Mouse (Mus musculus) intestine, embryonic 14.5 days (tissue): ENCODE data around the gene Trip12. TPM values are rescaled to one million over a fixed set of nuclear protein-coding genes. Genes with fewer than 3 reads are reported as not detected.

ENCODE experiments used
- ATAC-seq: fragments of 200-750 bp; cut with Nextera tagmentation; replicated peaks from 2 replicates; pipeline ENCODE4 v1.8.0; 2017; ENCODE audit warnings: low read depth, moderate number of reproducible peaks, moderate TSS enrichment, moderate library complexity; ENCODE audit not compliant: low FRiP score, low TSS enrichment
- DNase-seq: peaks from one replicate; pipeline ENCODE4 v3.0.0-alpha.2; 2018; ENCODE audit warnings: low spot score
- H3K27ac ChIP-seq: fragments of 300-500 bp; sonication (generic); 2 replicates; pipeline ENCODE4 v1.5.1; 2014; ENCODE audit warnings: low read depth, mild to moderate bottlenecking, control low read depth
- H3K27me3 ChIP-seq: fragments of 300-500 bp; sonication (generic); replicated peaks from 2 replicates; pipeline ENCODE4 v1.6.1; 2014; ENCODE audit warnings: low read length, control low read depth; ENCODE audit not compliant: control insufficient read depth, insufficient read depth
- H3K36me3 ChIP-seq: fragments of 300-500 bp; sonication (generic); 2 replicates; pipeline ENCODE4 v1.6.1; 2014; ENCODE audit warnings: low read length, control low read depth; ENCODE audit not compliant: control insufficient read depth, insufficient read depth
- H3K4me1 ChIP-seq: fragments of 300-500 bp; sonication (generic); replicated peaks from 2 replicates; pipeline ENCODE4 v1.6.1; 2014; ENCODE audit warnings: low read length, control low read depth, mixed read lengths; ENCODE audit not compliant: control insufficient read depth, insufficient read depth
- H3K4me2 ChIP-seq: fragments of 300-500 bp; sonication (generic); 2 replicates; pipeline ENCODE4 v1.6.1; 2014; ENCODE audit warnings: low read length
- H3K4me3 ChIP-seq: fragments of 300-500 bp; sonication (generic); 2 replicates; pipeline ENCODE4 v1.5.1; 2014; ENCODE audit warnings: low read depth, low read length, control low read depth, mixed read lengths
- H3K9ac ChIP-seq: fragments of 300-500 bp; sonication (generic); 2 replicates; pipeline ENCODE4 v1.6.1; 2014; ENCODE audit warnings: mild to moderate bottlenecking, low read length
- H3K9me3 ChIP-seq: fragments of 300-500 bp; sonication (generic); 2 replicates; pipeline ENCODE4 v1.6.1; 2016; ENCODE audit warnings: low read length, control low read depth; ENCODE audit not compliant: control insufficient read depth
- WGBS: fragments of 180-500 bp; shearing (Covaris S2); extraction: QIAGEN DNeasy Blood & Tissue Kit; methylation state at CpG from one replicate; pipeline ENCODE4 v1.1.7; 2014; 5-methylcytosine and 5-hydroxymethylcytosine counted together
- polyA plus RNA-seq: library from polyadenylated mRNA; unstranded; fragments of >200 nt; fragmentation: Nextera tagmentation; extraction: Ambion mirVana; gene quantifications from 2 replicates; pipeline ENCODE4 v1.2.1, GENCODE M21; 2014

The Trip12 gene
- polyA plus RNA-seq, 1 experiment from 2014 or later, result 73.0 TPM

DNA sequence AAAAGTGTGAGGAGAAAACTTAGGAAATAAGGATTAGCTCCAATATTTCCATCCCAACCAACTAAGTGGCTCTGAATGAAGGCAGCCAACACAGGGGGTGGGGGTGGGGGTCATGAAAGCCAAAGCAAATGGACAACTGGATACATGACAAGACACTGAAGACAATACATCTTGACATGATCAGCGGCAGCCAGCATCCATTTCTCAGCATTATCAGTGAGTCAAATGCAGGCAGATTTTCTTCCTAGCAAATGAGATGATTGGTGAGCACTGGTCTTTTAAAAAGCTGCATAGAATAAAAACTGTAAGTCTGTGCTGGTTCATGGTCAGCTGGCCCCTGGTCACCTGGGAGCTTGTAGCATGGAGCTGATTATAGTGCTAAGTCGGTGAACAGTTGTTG, 14.7 kb upstream of the Trip12 start:
- H3K4me1 ChIP-seq, result no peaks in the 10 kb centered on the region
- no peak overlapping the region for H3K4me2 ChIP-seq
- H3K27me3 ChIP-seq, result no peaks in the 10 kb centered on the region
- 77% methylated on average over 2 of the region's 2 CpGs for WGBS
- H3K9ac ChIP-seq, result no peak overlapping the region
- no peak for ATAC-seq
- H3K4me3 ChIP-seq, result no peak overlapping the region
- H3K27ac ChIP-seq, result no peak overlapping the region
- no peak for DNase-seq
- H3K36me3 ChIP-seq, result no peaks in the 10 kb centered on the region
- no peaks in the 10 kb centered on the region for H3K9me3 ChIP-seq

DNA sequence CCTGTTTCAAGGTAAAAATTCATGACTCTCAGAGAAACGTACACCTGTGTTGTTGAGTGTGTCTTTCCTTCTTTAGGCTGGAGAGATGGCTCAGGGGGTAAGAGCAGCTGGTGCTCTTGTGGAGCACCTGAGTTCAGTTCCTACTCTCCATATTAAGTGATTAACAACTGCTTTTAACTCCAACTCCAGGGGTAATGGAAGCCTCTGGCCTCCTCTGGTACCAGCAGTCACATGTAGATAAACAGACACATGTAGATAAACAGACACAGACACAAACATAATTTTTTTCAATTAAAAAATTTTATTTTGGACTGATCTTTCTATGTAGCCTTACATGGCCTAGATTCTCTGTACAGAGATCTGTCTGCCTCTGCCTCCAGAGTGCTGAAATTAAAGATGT, 13.4 kb upstream of the Trip12 start:
- no peak overlapping the region for H3K4me3 ChIP-seq
- no peak overlapping the region for H3K9ac ChIP-seq
- no peaks in the 10 kb centered on the region for H3K4me1 ChIP-seq
- DNase-seq (no peak), ATAC-seq (no peak)
- no peaks in the 10 kb centered on the region for H3K36me3 ChIP-seq
- no peak overlapping the region for H3K4me2 ChIP-seq
- H3K9me3 ChIP-seq, result no peaks in the 10 kb centered on the region
- H3K27me3 ChIP-seq, result no peaks in the 10 kb centered on the region
- H3K27ac ChIP-seq, result no peak overlapping the region
- WGBS, result 94% methylated on average over 1 of the region's 1 CpGs

DNA sequence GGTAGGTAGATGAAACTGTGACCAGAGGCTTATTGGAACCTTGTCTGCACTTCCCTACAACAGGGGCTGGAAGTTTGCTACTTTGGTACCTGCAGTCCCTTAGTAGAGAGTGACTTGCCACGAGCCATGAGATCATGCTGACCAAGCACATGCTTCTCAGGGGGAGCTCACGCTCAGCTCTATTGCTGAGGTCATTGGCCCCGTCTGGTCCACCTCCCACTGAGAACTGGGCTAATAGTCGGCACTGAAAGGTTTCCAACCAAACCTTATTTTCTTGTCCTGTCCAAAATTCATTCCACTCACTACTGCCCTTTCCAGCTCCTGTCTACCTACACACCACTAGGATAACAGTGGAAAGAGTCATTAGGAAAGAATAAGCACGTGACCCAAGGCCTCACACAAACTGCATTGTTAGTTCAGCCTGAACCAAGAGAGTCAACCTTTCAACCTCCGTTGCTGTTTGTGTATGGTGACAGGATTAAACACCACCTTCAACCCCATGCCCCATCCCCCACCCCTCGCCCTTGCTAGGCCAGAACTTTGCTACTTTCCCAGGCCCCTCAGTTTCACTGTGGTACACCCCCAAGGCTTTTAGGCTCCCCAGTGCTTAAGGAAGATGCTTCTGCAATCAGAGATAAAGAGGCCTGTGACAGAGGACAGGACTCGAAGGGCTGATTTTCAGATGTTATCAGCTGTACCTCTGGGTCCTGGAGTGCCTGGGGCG, 11.4 kb upstream of the Trip12 start:
- DNase-seq, result no peak
- Histone ChIP-seq H3K9me3 (no peaks in the 10 kb centered on the region), H3K36me3 (no peaks in the 10 kb centered on the region), H3K27me3 (no peaks in the 10 kb centered on the region), H3K4me1 (no peaks in the 10 kb centered on the region), H3K4me3 (no peak overlapping the region), H3K4me2 (no peak overlapping the region), H3K9ac (no peak overlapping the region), H3K27ac (no peak overlapping the region)
- 25% methylated on average over 9 of the region's 9 CpGs for WGBS
- 0 out of 2 replicates have a peak, but pooled peaks have one; percentile 30 for ATAC-seq

DNA sequence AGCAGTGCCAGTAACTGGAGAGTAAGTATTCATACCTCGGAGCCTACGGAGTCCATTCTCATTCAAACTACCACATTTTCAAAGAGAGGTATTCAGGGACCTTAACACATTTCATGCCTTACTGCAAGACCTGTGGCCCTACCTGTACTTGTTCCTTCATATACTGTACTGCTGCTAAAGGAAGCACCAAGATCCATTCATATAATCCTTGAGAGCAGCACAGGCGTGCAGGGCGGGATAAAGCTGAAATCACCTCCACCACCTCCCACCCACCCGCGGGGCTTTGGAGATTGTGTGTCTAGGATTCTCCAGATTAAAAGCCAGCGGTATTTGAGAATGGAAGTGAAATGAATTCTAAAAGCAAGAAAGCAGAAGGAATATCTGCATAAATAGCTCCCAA, 10.2 kb upstream of the Trip12 start:
- no peak overlapping the region for H3K9ac ChIP-seq
- no peak overlapping the region for H3K27ac ChIP-seq
- no peaks in the 10 kb centered on the region for H3K27me3 ChIP-seq
- no peak overlapping the region for H3K4me3 ChIP-seq
- no peaks in the 10 kb centered on the region for H3K9me3 ChIP-seq
- no peaks in the 10 kb centered on the region for H3K4me1 ChIP-seq
- H3K36me3 ChIP-seq, result no peaks in the 10 kb centered on the region
- 88% methylated on average over 7 of the region's 7 CpGs for WGBS
- H3K4me2 ChIP-seq, result no peak overlapping the region
- ATAC-seq (no peak), DNase-seq (no peak)

DNA sequence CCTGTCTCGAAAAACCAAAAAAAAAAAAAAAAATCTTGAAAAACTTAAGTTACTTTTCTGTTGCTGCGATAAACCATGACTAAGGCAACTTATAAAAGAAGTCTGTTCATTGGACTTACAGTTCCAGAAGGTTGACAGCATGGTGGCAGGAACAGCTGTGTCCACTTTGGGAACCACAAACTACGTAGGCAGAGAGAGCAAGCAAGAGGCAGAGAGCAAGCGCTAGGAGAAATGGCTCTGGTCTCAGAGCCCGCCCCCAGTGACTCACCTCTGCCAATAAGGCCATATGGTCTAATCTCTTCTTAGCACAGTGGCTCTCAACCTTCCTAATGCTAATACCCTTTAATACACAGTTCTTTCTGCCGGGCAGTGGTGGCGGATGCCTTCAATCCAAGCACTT, 9.5 kb upstream of the Trip12 start:
- DNase-seq, result no peak
- 90% methylated on average over 7 of the region's 7 CpGs for WGBS
- Histone ChIP-seq H3K4me1 (no peaks in the 10 kb centered on the region), H3K9me3 (no peaks in the 10 kb centered on the region), H3K4me3 (no peak overlapping the region), H3K36me3 (no peaks in the 10 kb centered on the region), H3K4me2 (no peak overlapping the region), H3K9ac (no peak overlapping the region), H3K27me3 (no peaks in the 10 kb centered on the region), H3K27ac (no peak overlapping the region)
- ATAC-seq, result no peak

DNA sequence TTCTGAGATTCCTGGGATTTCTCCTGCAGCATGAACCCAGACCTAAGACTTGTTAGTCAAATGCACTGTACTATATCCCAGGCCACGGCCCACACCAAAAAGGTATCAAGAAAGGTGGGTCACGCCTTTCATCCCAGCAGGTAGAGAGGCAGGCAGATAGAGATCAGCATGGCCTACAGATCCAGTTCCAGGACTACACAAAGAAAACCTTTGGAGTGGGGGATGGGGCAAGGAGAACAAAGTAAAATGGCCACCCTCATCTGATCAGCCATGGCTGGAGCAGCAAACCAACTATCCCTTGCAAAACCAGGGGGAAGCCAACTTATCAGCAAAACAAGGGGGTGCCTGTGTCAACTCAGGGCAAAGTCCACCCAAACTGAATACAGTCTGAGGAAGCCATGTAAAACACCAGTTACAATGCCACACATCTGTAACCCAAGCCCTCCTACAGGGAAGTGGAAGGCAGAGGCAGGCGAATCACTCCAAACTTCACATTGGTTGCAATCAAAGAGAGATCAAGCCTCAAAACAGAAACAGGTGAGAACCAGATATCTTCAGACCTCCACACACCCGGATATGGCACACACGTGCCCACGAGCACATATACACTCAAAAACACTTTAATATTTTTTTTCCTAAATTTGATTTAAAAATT, 8.6 kb upstream of the Trip12 start:
- no peaks in the 10 kb centered on the region for H3K4me1 ChIP-seq
- ATAC-seq, result no peak
- no peak overlapping the region for H3K9ac ChIP-seq
- no peak overlapping the region for H3K4me3 ChIP-seq
- no peaks in the 10 kb centered on the region for H3K9me3 ChIP-seq
- no peak overlapping the region for H3K4me2 ChIP-seq
- H3K27ac ChIP-seq, result no peak overlapping the region
- 97% methylated on average over 6 of the region's 6 CpGs for WGBS
- H3K36me3 ChIP-seq, result no peaks in the 10 kb centered on the region
- no peak for DNase-seq
- no peaks in the 10 kb centered on the region for H3K27me3 ChIP-seq

DNA sequence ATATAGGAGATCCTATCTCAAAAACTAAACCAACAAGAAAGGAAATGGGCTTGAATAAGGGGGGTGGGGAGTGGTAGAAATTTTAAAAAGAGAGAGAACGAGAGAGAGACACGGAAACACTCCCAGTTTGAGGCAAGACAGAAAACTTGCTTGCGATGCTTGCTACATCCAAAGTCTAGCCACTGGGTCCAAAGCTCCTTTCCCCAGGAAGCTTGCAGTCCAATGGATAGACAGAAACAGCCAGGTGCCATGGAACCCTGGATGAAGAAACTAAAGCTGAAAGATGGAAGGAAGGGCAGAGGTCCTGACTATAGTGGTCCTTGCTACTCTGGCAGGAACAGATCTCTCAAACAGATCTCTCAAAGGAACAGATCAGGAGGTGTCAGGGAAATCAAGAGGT, 8.0 kb upstream of the Trip12 start:
- ATAC-seq (no peak), DNase-seq (no peak)
- H3K27ac ChIP-seq, result no peak overlapping the region
- H3K9me3 ChIP-seq, result no peaks in the 10 kb centered on the region
- 94% methylated on average over 3 of the region's 3 CpGs for WGBS
- no peaks in the 10 kb centered on the region for H3K36me3 ChIP-seq
- no peak overlapping the region for H3K4me2 ChIP-seq
- H3K9ac ChIP-seq, result no peak overlapping the region
- no peaks in the 10 kb centered on the region for H3K4me1 ChIP-seq
- H3K27me3 ChIP-seq, result no peaks in the 10 kb centered on the region
- H3K4me3 ChIP-seq, result no peak overlapping the region

DNA sequence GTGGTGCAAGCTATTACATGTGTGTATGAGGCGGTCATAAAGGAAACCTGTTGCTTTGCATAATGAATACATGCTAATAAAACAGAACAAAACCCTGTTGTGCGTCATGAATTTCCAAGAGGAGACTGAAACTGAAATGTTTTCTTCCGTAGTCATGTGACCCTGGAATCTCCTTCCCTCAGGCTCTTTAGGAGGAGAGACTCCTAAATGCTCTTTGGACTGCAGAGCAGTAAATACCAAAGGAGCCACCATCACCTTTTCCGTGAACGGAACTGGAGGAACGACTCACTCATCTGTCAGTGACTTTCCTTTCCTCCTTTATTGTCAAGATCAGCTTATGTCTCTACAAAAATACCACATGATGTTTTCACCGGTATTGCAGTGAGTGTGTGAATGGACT, 7.4 kb upstream of the Trip12 start:
- no peaks in the 10 kb centered on the region for H3K27me3 ChIP-seq
- DNase-seq, result no peak
- ATAC-seq, result no peak
- 79% methylated on average over 7 of the region's 7 CpGs for WGBS
- H3K9me3 ChIP-seq, result no peaks in the 10 kb centered on the region
- H3K4me1 ChIP-seq, result no peaks in the 10 kb centered on the region
- H3K4me2 ChIP-seq, result no peak overlapping the region
- no peak overlapping the region for H3K9ac ChIP-seq
- no peak overlapping the region for H3K27ac ChIP-seq
- H3K36me3 ChIP-seq, result no peaks in the 10 kb centered on the region
- no peak overlapping the region for H3K4me3 ChIP-seq

DNA sequence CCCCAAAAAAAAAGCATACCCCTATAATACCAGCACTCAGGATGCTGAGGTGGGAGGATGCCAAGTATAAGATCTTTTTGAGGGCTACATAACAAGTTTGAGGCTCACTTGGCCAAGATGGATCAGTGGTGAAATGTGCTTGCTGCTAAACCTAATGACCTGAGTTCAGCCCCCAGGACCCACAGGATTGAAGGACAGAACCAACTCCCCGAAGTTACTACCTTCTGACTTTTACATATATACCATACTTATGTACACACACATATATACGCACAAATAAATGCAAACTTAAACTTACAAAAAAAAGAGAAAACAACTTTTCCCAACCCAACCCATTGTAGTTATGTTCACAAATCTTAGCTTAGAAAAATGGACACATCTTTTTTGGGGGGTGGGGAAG, 3.0 kb upstream of the Trip12 start:
- ATAC-seq, result no peak
- H3K9ac ChIP-seq, result no peak overlapping the region
- no peaks in the 10 kb centered on the region for H3K9me3 ChIP-seq
- H3K4me2 ChIP-seq, result no peak overlapping the region
- WGBS, result 88% methylated on average over 2 of the region's 2 CpGs
- no peak for DNase-seq
- no peak overlapping the region for H3K4me3 ChIP-seq
- H3K27me3 ChIP-seq, result no peaks in the 10 kb centered on the region
- no peaks in the 10 kb centered on the region for H3K4me1 ChIP-seq
- H3K27ac ChIP-seq, result no peak overlapping the region
- H3K36me3 ChIP-seq, result no peaks in the 10 kb centered on the region
